Mouse (Mus musculus) yolk sac, embryonic 10.5 days (tissue): ENCODE measurements around the gene Prkch.

Source experiments
- DNase-seq: peaks from one replicate; pipeline ENCODE4 v3.0.0-alpha.2; 2017; ENCODE audit warnings: low spot score

Prkch gene

DNA sequence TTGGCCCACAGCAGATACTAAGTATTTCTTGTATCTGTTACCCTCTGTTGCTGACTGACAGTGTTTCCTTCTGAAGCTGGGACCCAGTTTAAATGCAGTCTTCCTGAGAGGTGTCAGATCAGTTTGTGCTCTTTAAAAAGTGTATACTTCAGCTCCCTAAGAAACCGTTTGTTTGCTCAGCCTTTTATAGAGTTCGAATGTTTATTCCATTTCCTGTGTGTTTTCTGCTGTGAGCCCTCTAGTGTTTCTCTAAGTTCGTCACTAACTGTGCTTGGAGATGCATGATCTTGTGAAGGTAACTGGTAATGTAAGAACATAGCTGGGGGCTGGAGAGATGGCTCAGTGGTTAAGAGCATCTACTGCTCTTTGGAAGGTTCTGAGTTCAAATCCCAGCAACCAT lies 27.1 kb downstream of the Prkch start:
- no peak for DNase-seq

DNA sequence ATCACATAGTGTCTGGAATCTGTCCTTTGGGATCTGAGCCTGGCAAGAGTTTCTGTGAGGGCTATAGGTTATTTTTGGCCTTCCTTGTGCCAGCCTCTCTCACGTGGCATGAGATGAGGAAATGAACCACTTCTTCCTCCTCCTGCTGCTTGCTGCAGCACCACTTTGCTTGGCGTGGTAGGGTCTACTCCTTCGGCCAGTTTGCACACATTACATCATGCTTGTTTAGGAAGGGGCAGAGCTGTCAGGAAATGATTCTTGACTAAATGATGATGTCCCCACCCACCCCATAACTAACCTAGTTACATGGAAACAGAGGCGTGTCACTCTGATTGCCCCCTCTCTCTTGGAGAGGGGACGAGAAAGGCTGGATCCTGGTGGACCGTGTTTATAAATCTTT lies 28.6 kb downstream of the Prkch start:
- DNase-seq = no peak

DNA sequence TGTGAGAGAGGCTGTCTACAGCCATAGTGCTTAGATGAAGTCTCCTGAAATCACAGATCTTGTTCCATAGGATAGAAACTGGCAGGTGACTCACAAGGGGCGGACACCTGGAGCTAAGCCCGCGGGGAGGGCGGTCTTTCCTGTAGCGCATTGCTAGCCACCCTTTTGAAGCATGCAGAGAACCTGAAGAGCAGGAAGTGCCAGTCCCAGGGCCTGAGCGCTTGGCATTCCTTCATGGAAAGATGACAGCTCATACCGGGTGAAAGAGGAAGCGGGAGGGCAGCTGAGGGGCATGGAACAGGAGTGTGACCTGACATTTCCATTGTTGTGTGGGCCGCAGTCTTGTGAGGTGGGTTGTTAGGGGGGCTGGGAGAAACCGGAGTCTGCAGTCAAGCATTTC lies 33.1 kb downstream of the Prkch start:
- no peak for DNase-seq

DNA sequence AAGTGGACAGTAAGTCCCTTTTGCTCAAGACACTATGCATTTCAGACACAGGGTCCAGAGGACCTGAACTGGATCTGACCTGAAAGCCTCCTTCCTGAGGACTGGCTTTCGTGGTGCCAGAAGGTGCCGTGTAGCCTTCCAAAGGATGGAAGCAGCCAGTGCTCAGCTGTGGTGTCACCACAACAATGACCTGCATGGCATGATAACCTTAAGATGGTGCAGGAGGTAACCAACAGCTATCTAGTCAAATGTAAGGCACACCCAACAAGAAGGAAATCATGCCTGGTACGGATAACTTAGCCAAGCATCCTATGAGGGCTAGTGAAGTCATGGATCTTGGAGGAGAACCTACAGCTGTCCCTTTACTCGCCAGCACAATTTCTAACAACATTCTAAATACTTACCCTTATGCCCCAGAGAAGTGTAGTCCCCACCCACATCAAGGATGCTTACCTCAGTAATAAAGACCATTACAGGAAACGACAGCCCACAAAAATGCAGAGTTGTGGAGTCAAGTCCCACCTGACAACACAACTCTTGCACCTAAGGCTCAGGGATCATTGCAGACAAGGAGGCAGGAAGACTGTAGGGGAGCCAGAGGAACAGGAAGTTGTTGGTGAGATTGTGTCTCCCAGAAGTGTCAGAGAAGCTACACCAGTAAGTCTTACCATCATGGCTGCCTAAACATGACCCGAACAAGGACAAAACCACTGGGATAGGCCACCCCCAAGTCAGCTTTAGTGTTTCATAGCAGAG lies 40.9 kb downstream of the Prkch start:
- no peak for DNase-seq

DNA sequence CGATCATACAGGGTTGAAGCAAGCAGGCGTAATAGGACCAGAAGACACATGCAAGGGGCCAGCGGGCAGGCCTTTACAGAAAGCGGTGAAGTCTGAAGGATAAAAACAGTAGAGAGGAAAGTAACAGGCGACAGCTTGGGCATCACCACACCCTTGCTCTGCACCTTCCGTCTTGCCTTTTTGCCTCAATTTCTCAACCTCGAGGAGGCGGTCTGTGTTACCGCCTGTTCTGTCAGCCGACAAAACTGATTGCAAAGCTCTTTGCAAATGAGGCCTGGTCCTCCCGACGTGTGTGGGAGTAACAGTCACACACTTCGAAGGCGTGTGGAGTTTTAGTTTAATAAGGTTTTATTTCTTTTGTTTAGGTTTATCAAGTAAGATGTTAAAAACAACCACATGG lies 43.3 kb downstream of the Prkch start:
- DNase-seq = no peak

DNA sequence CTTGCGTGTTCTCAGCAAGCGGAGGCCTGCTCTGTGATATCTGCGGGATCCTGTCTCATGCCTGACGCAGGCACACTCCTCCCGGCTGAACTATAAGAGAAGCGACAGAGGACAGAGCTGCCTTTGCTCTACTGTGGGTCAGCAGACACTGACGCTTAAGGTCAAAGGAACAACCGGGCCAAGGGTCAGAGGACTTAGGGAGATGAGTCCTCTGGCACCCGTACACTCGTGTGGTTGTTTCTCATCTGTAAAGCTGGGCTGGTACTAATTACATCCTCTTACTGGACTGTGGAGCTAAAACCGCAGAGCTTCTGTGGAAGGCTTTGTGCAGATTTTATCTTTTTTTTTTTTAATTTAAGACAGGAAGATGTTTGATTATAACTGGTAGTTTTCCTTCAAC lies 46.0 kb downstream of the Prkch start:
- peak; percentile 53 for DNase-seq

DNA sequence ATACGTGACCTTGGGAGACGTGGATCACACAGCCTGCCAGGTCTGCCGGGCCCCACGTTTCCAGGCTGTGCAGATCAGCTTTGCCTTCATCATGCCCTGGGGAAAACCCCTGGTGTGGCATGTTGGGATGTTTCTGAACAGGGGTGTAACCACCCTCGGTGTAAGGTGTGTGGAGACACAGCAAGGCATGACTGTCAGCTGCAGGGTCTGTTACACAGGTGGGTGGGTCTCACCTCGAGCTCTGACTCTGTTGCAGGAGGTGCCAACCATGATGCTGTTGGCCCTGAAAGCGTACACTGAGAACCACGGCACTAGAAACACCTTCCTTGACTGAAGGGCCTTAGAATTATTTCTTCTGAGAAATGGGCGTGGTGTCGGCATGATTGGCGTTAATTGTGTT lies 46.6 kb downstream of the Prkch start:
- DNase-seq = no peak

DNA sequence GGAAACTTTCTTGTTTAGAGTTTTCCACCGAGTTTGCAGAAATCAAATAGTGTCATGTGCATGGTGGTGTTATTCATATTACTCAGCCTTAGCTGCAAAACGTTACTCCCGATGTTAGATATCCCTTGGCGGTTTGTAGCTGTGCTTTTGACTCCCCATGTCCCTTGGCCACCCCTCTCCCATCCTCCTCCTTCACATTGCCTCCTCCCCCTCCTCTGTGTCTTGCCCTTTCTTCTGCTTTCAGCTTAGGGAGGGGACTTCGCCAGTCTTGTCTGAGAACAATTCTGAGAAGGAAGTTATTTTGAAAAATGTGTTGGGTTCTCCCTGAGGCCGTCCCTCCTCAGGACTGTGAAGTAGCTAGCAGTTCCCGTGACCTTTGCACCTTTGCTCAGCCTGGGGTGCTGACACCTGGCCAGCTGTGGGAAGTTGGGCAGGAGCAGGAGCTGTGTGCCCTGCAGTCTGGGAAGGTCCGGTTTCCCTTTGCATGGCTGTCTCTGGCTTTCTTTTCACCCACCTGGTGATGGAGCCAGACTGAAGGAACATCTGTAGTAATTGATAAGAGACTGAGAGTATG lies 48.2 kb downstream of the Prkch start:
- DNase-seq = peak; percentile 42

DNA sequence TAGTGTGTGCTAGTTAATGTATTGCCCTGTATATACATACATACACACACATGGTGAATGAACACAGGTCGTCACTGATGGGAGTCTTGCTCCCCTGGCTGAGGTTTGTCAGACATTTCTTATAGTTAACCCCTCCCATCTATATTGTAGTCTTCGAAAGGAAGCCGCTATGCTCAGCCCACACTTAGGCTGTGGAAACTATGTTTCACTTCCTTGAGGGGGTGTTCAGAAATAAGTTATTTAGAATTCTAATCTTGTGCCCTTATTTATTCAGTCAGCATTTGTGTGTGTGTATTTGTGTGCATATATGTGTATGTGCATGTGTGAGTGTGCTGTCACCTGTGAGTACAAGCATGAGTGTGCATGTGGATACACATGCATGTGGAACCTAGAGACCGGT lies 49.1 kb downstream of the Prkch start:
- no peak for DNase-seq

DNA sequence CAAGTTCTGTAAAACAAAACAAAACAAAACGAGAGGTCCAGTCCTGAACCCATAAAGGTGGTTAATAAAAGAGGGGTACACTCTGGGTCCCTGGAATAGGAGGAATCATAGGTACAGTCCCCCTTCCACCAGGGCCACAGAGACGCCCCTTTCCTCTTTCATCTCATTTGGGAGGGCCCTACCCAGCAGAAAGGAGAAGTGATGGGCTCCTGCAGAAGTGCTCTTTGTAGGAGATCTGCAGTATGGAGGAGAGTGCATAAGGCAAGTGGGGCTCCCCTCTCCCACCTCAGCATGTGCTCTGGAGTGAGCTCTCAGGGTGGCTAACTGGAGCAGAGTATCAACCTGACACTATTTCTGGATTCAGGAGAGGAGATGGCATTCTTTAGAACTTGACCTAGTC lies 55.0 kb downstream of the Prkch start:
- no peak for DNase-seq

DNA sequence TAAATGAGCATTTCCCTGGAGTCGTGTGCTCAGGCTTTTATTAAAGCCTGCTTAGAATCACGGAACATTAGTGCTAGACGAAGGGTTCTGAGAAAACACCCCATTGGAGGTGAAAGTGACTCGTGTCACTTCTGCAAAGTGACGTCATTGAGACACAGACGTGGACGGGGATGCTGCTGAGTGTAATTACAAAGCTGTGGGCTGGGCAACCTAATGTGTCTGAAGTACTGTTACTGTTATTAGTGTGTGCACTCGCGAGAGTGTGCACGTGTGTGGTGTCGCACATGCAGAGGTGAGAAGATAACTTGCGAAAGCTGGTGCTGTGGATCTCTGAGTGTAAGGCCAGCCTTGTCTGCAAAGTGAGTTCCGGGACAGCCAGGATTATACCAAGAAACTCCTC lies 56.6 kb downstream of the Prkch start:
- no peak for DNase-seq

DNA sequence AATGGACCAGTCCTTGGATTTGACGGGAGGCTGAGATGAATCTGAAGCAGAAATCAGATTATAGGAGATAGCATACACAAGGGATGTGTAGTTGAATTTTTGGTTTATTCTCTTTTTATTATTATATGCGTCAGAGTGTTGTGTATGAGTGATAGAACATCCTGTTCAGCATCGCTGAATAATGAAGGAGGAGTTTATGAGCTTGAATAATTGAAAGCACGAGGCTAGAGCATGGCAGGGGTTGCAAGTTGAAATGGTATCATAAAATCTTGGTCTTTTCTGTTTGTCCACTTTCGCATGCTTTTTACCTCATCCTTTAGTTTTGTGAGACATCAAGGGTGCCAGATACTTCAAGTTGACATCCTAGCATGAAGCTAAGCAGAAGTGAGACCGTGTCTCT lies 60.6 kb downstream of the Prkch start:
- no peak for DNase-seq

DNA sequence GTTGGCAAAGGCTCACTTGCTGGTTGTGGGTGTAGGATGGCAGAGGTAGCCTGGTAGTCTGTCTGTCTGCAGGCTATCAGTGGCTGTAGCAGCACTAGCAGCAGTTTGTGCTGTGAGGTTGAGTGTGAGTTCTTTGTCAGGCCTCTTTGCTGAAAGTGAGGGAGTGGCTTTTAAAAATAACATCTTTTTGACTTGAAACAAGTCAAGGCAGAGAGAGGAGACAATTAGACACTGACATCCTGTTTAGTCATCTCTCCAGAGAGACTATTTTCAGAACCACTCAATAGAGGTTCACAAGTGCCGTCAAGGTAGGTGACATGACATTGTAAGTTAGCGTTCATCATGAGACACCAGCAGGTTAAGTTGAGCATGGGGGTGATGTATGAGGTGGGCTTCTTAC lies 63.1 kb downstream of the Prkch start:
- DNase-seq = no peak

DNA sequence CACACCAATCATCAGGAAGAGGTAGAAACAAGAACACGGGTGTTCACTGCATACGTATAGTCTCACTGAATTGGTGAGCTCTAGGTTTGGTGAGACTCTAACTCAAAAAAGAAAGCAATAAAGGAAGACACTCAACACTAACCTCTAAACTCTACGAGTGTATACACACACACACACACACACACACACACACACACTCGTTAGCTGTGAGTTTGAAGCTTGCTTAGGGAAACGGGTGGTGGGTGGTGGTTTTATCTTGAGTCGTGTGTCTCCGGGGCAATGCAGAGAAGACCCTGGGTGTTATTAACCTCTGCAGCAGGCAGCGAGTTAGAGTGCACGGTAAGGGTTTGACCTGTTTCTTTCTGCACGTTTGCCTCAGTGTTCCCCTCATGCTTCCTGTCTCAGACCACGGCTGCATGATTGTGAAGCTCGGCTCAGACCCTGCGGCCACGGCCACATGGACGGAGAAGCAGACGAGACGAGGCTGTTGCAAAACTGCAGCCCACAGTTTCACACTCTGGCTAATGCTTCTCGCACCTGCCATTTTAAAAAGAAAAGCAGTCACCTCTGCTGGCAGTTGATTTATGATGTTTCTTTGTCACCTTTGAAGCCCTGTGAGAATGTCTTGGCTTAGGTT lies 72.1 kb downstream of the Prkch start:
- no peak for DNase-seq

DNA sequence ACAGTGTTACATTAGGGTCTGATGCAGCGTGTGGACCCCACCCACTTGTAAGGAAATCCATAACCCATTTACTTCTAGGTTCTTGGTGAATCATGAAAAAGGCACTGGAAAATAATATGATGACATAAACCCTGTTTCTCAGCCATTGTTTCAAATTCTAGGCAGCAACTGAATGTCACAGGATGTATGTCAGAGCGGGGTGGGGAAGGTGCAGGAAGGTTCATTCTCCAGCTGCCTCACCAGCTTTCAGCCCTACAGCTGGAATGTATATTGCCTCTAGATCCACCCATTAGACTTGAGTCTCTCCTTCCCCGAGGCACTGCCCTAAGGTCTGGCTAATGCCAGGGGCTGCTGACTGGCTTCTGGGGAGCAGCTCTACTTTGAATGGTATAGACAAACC lies 78.8 kb downstream of the Prkch start:
- DNase-seq = no peak

DNA sequence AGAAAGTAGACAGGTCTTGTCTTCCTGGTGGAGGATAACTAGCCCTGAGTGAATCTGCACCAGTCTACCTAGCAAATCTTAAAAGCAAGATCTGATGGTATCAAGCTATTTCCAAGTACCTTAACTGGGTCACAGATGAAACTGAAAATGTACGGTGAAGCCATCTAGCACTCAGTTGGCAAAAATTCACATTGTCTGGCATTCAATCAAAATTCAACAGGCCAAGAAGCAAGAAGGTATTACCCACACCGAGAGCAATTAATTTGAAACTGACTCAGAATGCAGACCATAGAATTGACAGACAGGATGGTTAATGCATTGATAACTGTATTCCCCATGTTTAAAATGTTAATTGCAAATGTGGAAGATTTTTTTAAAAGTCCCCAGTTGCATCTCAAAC lies 82.1 kb downstream of the Prkch start:
- DNase-seq = no peak

DNA sequence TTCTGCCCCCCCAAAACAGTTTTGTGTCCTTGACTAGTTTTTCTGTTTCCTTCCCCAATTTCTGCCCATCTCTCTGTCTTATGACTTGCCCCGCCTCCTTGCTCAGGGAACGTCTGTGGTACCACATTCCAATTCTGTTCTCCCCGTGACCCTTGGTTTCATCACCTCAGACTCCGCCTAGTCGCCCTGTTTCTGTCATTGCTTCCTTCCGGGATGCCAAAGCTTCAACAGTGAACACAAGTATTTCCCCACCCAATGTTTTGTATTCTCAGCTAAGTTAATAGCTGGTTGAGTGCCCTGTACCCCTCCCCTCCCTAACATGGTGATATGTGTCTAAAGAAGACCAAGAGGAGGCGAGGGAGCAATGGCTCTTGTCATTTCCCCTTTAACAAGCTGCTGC lies 83.0 kb downstream of the Prkch start:
- no peak for DNase-seq

DNA sequence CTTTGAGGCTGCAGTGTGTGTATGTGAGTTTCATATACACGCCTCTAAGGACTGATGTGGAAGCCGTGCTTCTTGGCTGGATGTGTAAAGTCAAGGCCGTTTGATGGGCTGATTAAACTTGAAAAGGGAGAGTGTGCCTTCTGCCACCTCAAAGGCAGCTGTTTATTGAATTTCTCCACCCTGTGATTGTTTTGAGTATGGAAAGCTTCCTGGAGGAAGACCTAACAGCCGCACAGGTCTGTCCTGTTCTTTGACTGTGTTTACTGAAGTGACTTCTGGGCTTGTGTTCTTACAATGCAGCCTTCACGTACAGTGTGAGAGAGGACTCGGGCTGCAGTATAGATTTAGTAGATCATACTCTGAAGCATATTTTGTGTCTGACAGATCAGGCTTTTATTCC lies 86.1 kb downstream of the Prkch start:
- no peak for DNase-seq

DNA sequence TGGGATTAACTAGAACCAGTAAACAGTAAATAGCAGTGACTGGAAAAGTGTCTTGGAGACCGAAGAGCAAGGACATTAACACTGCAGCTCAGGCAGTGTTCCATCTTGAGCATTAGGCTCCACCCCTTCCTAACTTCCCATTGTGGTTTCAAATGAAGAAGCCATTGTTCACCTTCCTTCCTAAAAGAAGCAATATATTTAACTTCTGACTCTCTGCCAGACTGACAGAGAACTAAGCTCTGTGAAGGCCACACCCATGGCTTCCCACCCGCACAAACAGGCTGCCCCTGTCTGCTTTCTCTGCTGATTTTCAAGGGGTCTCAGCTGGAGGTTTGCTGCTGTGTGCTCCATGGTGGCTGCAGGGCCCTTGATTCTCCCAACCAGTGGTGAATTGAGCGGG lies 86.9 kb downstream of the Prkch start:
- DNase-seq = no peak

DNA sequence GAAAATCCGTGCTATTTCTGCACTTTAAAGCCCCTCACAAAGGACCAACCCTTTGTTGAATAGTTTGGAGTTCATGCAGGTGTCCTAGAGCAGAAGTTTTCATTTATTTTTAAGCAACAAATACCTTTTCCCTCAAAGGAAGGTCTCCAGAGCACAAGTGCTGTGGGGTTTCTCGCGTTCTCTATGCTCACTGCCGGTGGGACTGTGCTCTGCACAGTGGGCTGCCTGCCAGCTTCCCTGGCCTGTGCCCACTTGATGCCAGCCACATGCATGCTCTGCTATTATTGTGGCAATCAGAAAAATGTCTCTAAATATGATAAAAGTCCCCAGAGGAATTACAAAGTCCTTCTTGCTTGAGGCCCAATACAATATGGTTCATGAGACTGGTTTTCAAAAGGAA lies 87.4 kb downstream of the Prkch start:
- DNase-seq = no peak

DNA sequence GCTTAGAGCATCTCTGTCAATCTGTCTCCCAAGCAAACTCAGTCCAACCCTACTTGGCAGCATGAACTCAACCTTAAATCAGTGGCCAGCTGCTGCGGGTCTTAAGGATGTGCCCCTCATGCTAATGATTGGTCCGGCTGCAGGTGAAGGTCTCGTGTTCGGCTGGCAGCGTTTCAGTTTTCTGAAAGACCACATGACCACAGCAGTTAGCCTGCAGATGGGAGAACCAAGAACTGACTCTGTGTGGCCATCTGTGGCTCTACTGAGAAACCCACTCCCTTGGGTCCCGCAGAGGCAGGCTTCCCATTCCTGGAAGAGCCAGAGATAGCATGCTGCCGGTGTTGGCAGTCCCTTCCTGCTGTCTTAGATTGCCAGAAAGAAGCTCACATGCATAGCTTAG lies 89.2 kb downstream of the Prkch start:
- no peak for DNase-seq

DNA sequence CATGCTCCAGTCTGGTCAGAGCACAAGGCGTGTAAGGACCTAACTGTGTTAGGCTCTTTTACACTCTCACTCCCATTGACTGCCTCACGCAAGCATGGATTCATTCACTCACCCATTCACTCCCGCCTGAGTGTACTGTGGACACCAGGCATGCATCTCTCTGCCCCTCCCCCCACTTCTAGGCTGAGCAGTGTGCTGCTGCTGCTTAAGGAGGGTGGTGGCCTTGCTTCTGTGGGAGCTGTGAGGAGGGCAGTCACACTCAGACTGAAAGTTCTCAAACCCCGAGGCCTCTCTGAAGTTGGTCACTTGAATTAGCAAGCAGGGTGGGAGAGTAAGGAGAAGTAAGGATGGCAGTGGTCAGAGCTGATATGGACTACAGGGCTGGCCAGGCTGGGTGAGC lies 90.6 kb downstream of the Prkch start:
- no peak for DNase-seq

DNA sequence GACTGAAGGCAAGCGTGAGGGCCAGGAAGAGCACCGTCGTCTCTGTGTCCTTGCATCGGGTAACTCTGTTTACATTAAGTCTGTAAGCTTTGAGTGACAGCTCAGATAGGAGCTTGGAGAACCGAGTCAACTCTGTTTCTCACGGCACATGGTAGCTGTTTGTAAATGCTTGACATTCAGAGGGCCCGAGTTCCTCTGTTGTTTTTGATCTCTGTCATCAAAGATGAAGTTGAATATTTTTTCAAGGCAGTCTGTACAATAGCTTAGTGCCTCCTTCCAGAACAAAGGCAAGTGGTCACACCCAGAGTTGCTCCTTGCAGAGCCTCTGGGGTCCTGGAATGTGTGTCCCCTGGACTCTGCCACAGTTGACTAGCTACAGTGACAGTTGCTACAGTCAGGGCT lies 94.8 kb downstream of the Prkch start:
- no peak for DNase-seq

DNA sequence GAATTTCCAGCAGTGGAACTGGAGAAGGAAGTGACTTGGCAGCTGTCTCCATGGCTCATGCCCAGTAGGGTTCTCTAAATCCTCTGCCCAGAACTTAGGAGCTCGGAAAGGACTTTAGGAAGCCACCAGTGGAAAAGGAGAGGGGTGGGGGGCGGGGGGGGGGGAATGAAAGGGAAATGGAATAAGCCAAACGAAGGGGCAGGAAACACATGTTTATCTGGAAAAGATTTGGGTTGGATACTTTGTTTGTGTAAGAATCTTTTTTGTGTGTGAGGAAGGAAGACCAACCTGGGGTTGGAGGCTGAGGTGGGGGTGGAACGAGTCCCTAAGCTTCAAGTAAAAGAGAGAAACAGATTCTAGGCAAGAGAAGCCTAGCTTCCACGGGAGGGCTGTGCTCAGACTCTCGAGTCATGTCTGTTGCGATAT lies 98.3 kb downstream of the Prkch start:
- DNase-seq = no peak
